Mouse (Mus musculus) kidney, adult 9 months (tissue): ENCODE data around the gene Gm38392.

Experiments used
- DNase-seq: peaks from one replicate; pipeline ENCODE4 v3.0.0; 2022

Gm38392 gene

DNA sequence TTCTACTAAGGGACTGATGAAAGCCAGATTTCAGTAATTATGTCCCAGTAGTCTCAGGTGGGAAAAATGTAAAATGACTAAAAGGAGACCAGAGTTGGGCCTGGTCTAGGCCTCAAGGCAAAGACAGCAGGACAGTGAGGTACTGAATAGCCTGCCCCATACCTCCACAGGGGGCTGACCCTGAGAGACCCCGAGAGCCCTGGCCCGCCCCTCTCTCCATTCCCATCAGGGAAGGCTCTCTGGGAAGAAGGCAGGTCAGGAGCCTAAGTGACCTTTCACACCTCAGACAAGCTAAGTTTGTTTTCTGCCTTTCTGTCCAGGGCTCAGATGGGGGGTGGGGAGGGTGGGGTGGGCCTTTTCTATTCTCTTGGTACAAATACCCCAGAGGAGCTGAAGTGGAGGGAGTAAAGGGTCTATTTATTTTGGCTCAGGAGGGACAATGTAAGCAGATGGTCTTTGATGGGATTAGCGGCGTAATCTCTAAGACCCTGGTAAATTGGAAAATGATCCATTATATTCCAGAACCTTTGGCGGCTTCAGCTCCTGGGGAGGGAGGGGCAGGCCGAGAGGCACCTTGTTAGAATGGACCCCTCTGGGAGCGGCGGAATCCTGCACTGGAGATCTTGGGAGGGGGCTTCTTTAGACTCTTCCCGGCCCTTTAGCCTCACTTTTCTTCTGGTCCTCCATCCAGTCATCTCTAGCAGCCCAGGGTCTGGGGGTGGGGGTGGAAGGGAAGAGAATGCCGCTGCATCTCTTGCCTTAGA is 89.1 kb downstream of the Gm38392 start:
- DNase-seq = no peak
